ENCODE assay signal across 8 mouse cellular contexts in the genomic region with DNA sequence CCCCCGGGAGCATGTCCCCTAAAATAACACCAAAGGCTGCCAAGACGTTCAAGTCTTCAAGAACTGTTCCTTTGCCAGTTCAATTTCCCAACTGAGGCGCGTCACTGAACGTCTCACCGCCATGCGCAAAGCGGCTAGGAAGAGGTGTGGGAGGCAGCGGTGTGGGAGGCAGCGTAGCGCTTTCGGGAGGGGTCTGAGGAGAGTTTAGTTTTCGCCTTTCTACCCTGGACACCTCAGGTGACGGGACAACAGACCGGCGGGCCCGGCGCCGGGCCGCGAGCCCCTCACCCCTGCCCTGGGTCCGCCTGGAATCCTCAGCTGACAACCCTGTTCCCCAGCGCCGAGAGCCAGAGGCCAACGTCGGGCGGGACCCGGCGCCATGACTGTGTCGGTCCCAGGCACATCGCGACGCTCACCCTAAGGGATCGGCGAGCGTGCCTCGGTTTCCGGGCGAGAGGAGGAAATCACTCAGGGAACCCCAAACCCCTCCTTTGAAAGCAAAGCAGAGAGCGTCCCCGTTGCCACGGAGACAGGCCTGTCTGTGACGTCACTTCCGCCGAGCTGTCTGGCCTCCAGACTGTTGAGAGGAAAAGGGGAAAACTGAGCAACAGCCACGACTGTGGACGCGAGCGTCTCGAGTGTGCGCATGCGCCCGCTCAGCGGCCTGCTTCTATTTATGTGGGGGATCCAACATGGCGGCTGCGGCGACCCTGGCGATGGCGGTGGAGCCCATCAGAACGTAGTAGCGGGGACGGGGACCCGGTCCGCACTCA. TPM values are rescaled to one million over a fixed set of nuclear protein-coding genes. Genes with fewer than 3 reads are reported as not detected.
DNase-seq lines count a peak whose midpoint lies in the region; ATAC-seq and TF ChIP-seq lines count a peak whose summit lies in the region.

A gene (plus strand): TSS at position 690 of the 773 bp plus-strand sequence.

- TF ChIP-seq POLR2A in lung, adult 2 months (IDR thresholded peaks at IDR 0.05; ENCODE audit: borderline replicate concordance, extremely low read depth, low read depth, low read length), result peak; percentile 59

- H3K4me1 ChIP-seq in ES-E14 (ENCODE audit: control insufficient read depth in 2 of 2, insufficient read depth in 2 of 2, low read length in 2 of 2, poor library complexity in 1 of 2), result peaks cover 0 to 3% of the 10 kb centered on the region in 2 experiments; a peak in 2 of 4 replicates
- H3K4me1 ChIP-seq in forebrain, embryonic 15.5 days, result peaks cover 30% of the 10 kb centered on the region
- no peaks in the 10 kb centered on the region; the same call in 1 of the 2 replicates for H3K4me1 ChIP-seq in lung, adult 2 months (ENCODE audit: control insufficient read depth, insufficient read depth, low read length)

- peak within 1 kb of the TSS; percentile 98 for H3K9ac ChIP-seq in ES-E14 (ENCODE audit: insufficient read depth, low read depth, low read length, poor library complexity, severe bottlenecking)
- H3K9ac ChIP-seq in forebrain, embryonic 15.5 days (replicated peaks), result peak within 1 kb of the TSS; percentile 94

- H3K36me3 ChIP-seq in ES-E14 (ENCODE audit: control insufficient read depth, insufficient read depth, low read length, poor library complexity, severe bottlenecking), result no peaks in the 10 kb centered on the region
- no peaks in the 10 kb centered on the region for H3K36me3 ChIP-seq in forebrain, embryonic 15.5 days

- ATAC-seq in forebrain, embryonic 15.5 days (replicated peaks), result peak; percentile 98
- peak; percentile 97 for ATAC-seq in neutrophil, adult 5-6 weeks (ENCODE audit: extremely low read depth, insufficient number of reproducible peaks, low FRiP score, poor library complexity, severe bottlenecking)

- DNase-seq in ES-E14 (ENCODE audit: low read depth, low spot score), result peak; percentile 97
- DNase-seq in cerebellum, adult 11-12 months, result peak; percentile 99
- DNase-seq in heart, postnatal 25 days (ENCODE audit: low spot score), result peak; percentile 96
- DNase-seq in layer of hippocampus, adult 18-20 months (ENCODE audit: low spot score in 2 of 2), result peak; percentile 98 to 99
- DNase-seq in lung, adult 2 months, result peak; percentile 95
- DNase-seq in thymus, adult 18-20 months, result peak; percentile 99

- no peaks in the 10 kb centered on the region for H3K9me3 ChIP-seq in ES-E14 (ENCODE audit: control insufficient read depth, insufficient read depth, low read depth, low read length)
- H3K9me3 ChIP-seq in forebrain, embryonic 15.5 days, result no peaks in the 10 kb centered on the region

- H3K27ac ChIP-seq in ES-E14 (ENCODE audit: insufficient read depth, low read depth, low read length, poor library complexity, severe bottlenecking), result peak within 1 kb of the TSS; percentile 92
- H3K27ac ChIP-seq in forebrain, embryonic 15.5 days (replicated peaks), result peak within 1 kb of the TSS; percentile 98

- under 1% methylated on average over 64 of the region's 64 CpGs for WGBS in forebrain, embryonic 15.5 days
- under 1% methylated on average over 64 of the region's 64 CpGs for WGBS in lung, adult 2 months

- in situ Hi-C loops in ES-E14 (cut with MboI; ENCODE audit: low sequenced_read_pairs in 2 of 2, unreplicated experiment in 2 of 2), result no loop called here

- intact Hi-C loops in heart, postnatal 25 days (cut with DNase I), result loop anchor here (5.0 kb wide), 3 partner anchors 51 to 99 kb away; a partner anchor contains a TSS

- TF ChIP-seq CTCF in lung, adult 2 months (IDR thresholded peaks at IDR 0.05; ENCODE audit: insufficient read depth, low read length), result no peak

- no peaks in the 10 kb centered on the region for H3K27me3 ChIP-seq in forebrain, embryonic 15.5 days

- H3K4me3 ChIP-seq in ES-E14 (ENCODE audit: insufficient read depth in 1 of 2, low read depth in 1 of 2, low read length in 2 of 2, poor library complexity in 1 of 2, severe bottlenecking in 1 of 2), result peak within 1 kb of the TSS; percentile 94 to 97
- H3K4me3 ChIP-seq in forebrain, embryonic 15.5 days, result peak within 1 kb of the TSS; percentile 98
- H3K4me3 ChIP-seq in lung, adult 2 months (replicated peaks; ENCODE audit: extremely low read depth, low read depth, low read length), result peak within 1 kb of the TSS; percentile 95

- peak within 1 kb of the TSS; percentile 75 for H3K4me2 ChIP-seq in forebrain, embryonic 15.5 days (replicated peaks)

TF ChIP-seq in ES-E14, 5 proteins besides CTCF, POLR2A, EP300 and RAD21:
- no peak for TF ChIP-seq CHD2 (IDR thresholded peaks at IDR 0.05; ENCODE audit: low read depth, low read length)

RNA-seq across cellular contexts. Expression of the gene that starts here (rescaled TPM):
- 18.5 and 21.7 TPM in 2 replicates for total RNA-seq in ES-E14 (2012; rRNA removed)
- 19.1 and 20.8 TPM in 2 replicates for polyA plus RNA-seq in forebrain, embryonic 15.5 days (2015; fragmentation: Nextera tagmentation; extraction: Ambion mirVana)
- total RNA-seq in heart, postnatal 25 days (2021), result 10 to 100 TPM; 20.7 to 21.5 TPM
- total RNA-seq in layer of hippocampus, adult 18-20 months (2021), result 10 to 100 TPM; 44.6 to 45.8 TPM
- polyA plus RNA-seq in lung, adult 2 months (2012; rRNA removed), result 6.1 and 7.8 TPM in 2 replicates
- 41.0 and 51.3 TPM in 2 replicates for total RNA-seq in neutrophil, adult 5-6 weeks (2017)

Comparison
In these comparisons a context has a peak if more than half of its experiments do, and no peak if none do; other contexts are left out.
1. Peak in every context shown above with its lines: DNase-seq, ATAC-seq, H3K4me3 ChIP-seq and H3K27ac ChIP-seq.